Mouse (Mus musculus) hindbrain, embryonic 16.5 days (tissue): ENCODE measurements at regions not wholly inside any gene's neighbourhood (a gene's known extent, or its start where the extent isn't known, plus 50 kb on each side); places are given as distances from the start of the nearest gene placed in this dataset.

ENCODE experiments used
- ATAC-seq: fragments of 200-750 bp; cut with Nextera tagmentation; 2 replicates; pipeline ENCODE4 v1.8.0; 2017; ENCODE audit warnings: moderate TSS enrichment, moderate library complexity
- H3K27ac ChIP-seq: fragments of 300-500 bp; sonication (generic); 2 replicates; pipeline ENCODE4 v1.5.1; 2014; ENCODE audit warnings: low read depth, mild to moderate bottlenecking, control low read depth, low read length, moderate library complexity
- H3K27me3 ChIP-seq: fragments of 300-500 bp; sonication (generic); replicated peaks from 2 replicates; pipeline ENCODE4 v1.6.1; 2014; ENCODE audit warnings: low read length; ENCODE audit not compliant: control insufficient read depth, insufficient read depth
- H3K36me3 ChIP-seq: fragments of 300-500 bp; sonication (generic); 2 replicates; pipeline ENCODE4 v1.6.1; 2014; ENCODE audit warnings: mild to moderate bottlenecking, low read length, moderate library complexity, mixed read lengths; ENCODE audit not compliant: control insufficient read depth, insufficient read depth
- H3K4me1 ChIP-seq: fragments of 300-500 bp; sonication (generic); 2 replicates; pipeline ENCODE4 v1.6.1; 2014; ENCODE audit warnings: low read depth, low read length; ENCODE audit not compliant: control insufficient read depth, insufficient read depth
- H3K4me2 ChIP-seq: fragments of 300-500 bp; sonication (generic); 2 replicates; pipeline ENCODE4 v1.6.1; 2014; ENCODE audit warnings: mild to moderate bottlenecking, low read length, control low read depth, moderate library complexity
- H3K4me3 ChIP-seq: fragments of 300-500 bp; sonication (generic); 2 replicates; pipeline ENCODE4 v1.5.1; 2014; ENCODE audit warnings: mild to moderate bottlenecking, low read length, control low read depth, moderate library complexity
- H3K9ac ChIP-seq: fragments of 300-500 bp; sonication (generic); 2 replicates; pipeline ENCODE4 v1.6.1; 2014; ENCODE audit warnings: low read depth, mild to moderate bottlenecking, control low read depth, low read length, moderate library complexity
- H3K9me3 ChIP-seq: fragments of 300-500 bp; sonication (generic); 2 replicates; pipeline ENCODE4 v1.6.1; 2014; ENCODE audit warnings: mild to moderate bottlenecking, low read length, moderate library complexity; ENCODE audit not compliant: control insufficient read depth
- WGBS: fragments of 180-500 bp; shearing (Covaris S2); extraction: QIAGEN DNeasy Blood & Tissue Kit; methylation state at CpG from one replicate; pipeline ENCODE4 v1.1.7; 2014; 5-methylcytosine and 5-hydroxymethylcytosine counted together

GRCm38 (mm10) chr15:6934564-6934980, 59.8 kb upstream of the Osmr start:
- Histone ChIP-seq H3K9ac (no peak overlapping the region), H3K27ac (no peak overlapping the region), H3K9me3 (no peaks in the 10 kb centered on the region), H3K4me2 (no peak overlapping the region), H3K4me3 (no peak overlapping the region), H3K4me1 (no peaks in the 10 kb centered on the region), H3K36me3 (no peaks in the 10 kb centered on the region), H3K27me3 (no peaks in the 10 kb centered on the region)
- ATAC-seq, result no peak
- 81% methylated on average over 4 of the region's 4 CpGs for WGBS

GRCm38 (mm10) chr15:6941491-6941890, 66.7 kb upstream of the Osmr start:
- 81% methylated on average over 4 of the region's 4 CpGs for WGBS
- no peak for ATAC-seq

GRCm38 (mm10) chr15:6949236-6949635, 74.5 kb upstream of the Osmr start:
- Histone ChIP-seq H3K36me3 (no peaks in the 10 kb centered on the region), H3K27me3 (no peaks in the 10 kb centered on the region), H3K9me3 (peaks cover 8% of the 10 kb centered on the region), H3K4me1 (no peaks in the 10 kb centered on the region), H3K4me2 (no peak overlapping the region), H3K9ac (no peak overlapping the region), H3K27ac (no peak overlapping the region), H3K4me3 (no peak overlapping the region)
- ATAC-seq, result peak; percentile 34; the same call in 1 of the 2 replicates
- WGBS, result 56% methylated on average over 5 of the region's 5 CpGs

More at GRCm38 (mm10) chr15:6941491-6941890, 66.7 kb upstream of the Osmr start:
- no peak overlapping the region for H3K4me2 ChIP-seq
- no peak overlapping the region for H3K9ac ChIP-seq
- peaks cover 8% of the 10 kb centered on the region for H3K9me3 ChIP-seq
- no peak overlapping the region for H3K27ac ChIP-seq
- H3K4me1 ChIP-seq, result no peaks in the 10 kb centered on the region
- no peak overlapping the region for H3K4me3 ChIP-seq
- no peaks in the 10 kb centered on the region for H3K36me3 ChIP-seq
- no peaks in the 10 kb centered on the region for H3K27me3 ChIP-seq

- WGBS, result 86% methylated on average over 1 of the region's 1 CpGs
- peak; percentile 45; the same call in 1 of the 2 replicates for ATAC-seq
- no peak overlapping the region for H3K4me2 ChIP-seq
These were observed 74.9 kb upstream of the Osmr start for GRCm38 (mm10) chr15:6949686-6950085.

GRCm38 (mm10) chr15:6950503-6950902, 75.7 kb upstream of the Osmr start:
- H3K9me3 ChIP-seq, result no peaks in the 10 kb centered on the region
- 92% methylated on average over 8 of the region's 8 CpGs for WGBS
- H3K4me2 ChIP-seq, result no peak overlapping the region

More at GRCm38 (mm10) chr15:6949686-6950085, 74.9 kb upstream of the Osmr start:
- H3K27me3 ChIP-seq, result no peaks in the 10 kb centered on the region
- H3K9me3 ChIP-seq, result peaks cover 4% of the 10 kb centered on the region; the same call in 1 of the 2 replicates
- H3K4me1 ChIP-seq, result no peaks in the 10 kb centered on the region
- no peak overlapping the region for H3K4me3 ChIP-seq
- no peak overlapping the region for H3K9ac ChIP-seq
- no peak overlapping the region for H3K27ac ChIP-seq
- no peaks in the 10 kb centered on the region for H3K36me3 ChIP-seq

GRCm38 (mm10) chr15:6953556-6953955, 78.8 kb upstream of the Osmr start:
- no peak overlapping the region for H3K9ac ChIP-seq
- H3K4me2 ChIP-seq, result no peak overlapping the region
- H3K27ac ChIP-seq, result no peak overlapping the region
- no peak overlapping the region for H3K4me3 ChIP-seq
- H3K36me3 ChIP-seq, result no peaks in the 10 kb centered on the region
- peak; percentile 65; the same call in 1 of the 2 replicates for ATAC-seq
- H3K4me1 ChIP-seq, result no peaks in the 10 kb centered on the region
- no peaks in the 10 kb centered on the region for H3K27me3 ChIP-seq
- 24% methylated on average over 7 of the region's 7 CpGs for WGBS
- H3K9me3 ChIP-seq, result no peaks in the 10 kb centered on the region

More at GRCm38 (mm10) chr15:6950503-6950902, 75.7 kb upstream of the Osmr start:
- Histone ChIP-seq H3K27ac (no peak overlapping the region), H3K27me3 (no peaks in the 10 kb centered on the region), H3K36me3 (no peaks in the 10 kb centered on the region), H3K9ac (no peak overlapping the region), H3K4me3 (no peak overlapping the region), H3K4me1 (no peaks in the 10 kb centered on the region)
- no peak for ATAC-seq

- H3K4me2 ChIP-seq, result no peak overlapping the region
- 65% methylated on average over 9 of the region's 9 CpGs for WGBS
These were observed 79.4 kb upstream of the Osmr start for GRCm38 (mm10) chr15:6953970-6954791.

GRCm38 (mm10) chr15:6959911-6960310, 85.1 kb upstream of the Osmr start:
- 87% methylated on average over 8 of the region's 8 CpGs for WGBS
- no peak for ATAC-seq
- no peaks in the 10 kb centered on the region for H3K36me3 ChIP-seq

More at GRCm38 (mm10) chr15:6953970-6954791, 79.4 kb upstream of the Osmr start:
- H3K27ac ChIP-seq, result no peak overlapping the region
- no peaks in the 10 kb centered on the region for H3K4me1 ChIP-seq
- peak; percentile 37; the same call in 1 of the 2 replicates for ATAC-seq
- no peaks in the 10 kb centered on the region for H3K36me3 ChIP-seq
- no peaks in the 10 kb centered on the region for H3K9me3 ChIP-seq
- no peak overlapping the region for H3K9ac ChIP-seq
- H3K4me3 ChIP-seq, result no peak overlapping the region
- no peaks in the 10 kb centered on the region for H3K27me3 ChIP-seq

More at GRCm38 (mm10) chr15:6959911-6960310, 85.1 kb upstream of the Osmr start:
- Histone ChIP-seq H3K27ac (no peak overlapping the region), H3K9ac (no peak overlapping the region), H3K4me3 (no peak overlapping the region), H3K27me3 (no peaks in the 10 kb centered on the region), H3K4me2 (no peak overlapping the region), H3K9me3 (no peaks in the 10 kb centered on the region), H3K4me1 (no peaks in the 10 kb centered on the region)
